Mouse (Mus musculus) brain, embryonic 14.5 days (tissue): ENCODE measurements at regions not wholly inside any gene's neighbourhood (a gene's known extent, or its start where the extent isn't known, plus 50 kb on each side); places are given as distances from the start of the nearest gene placed in this dataset.

Experiments used
- CTCF ChIP-seq: fragments of 200-500 bp; IDR thresholded peaks from 2 replicates; pipeline ENCODE4 v1.5.1; 2012; ENCODE audit warnings: inconsistent platforms, mild to moderate bottlenecking, moderate library complexity, borderline replicate concordance; ENCODE audit not compliant: insufficient read depth, insufficient read length; ENCODE audit errors: extremely low read depth
- POLR2A ChIP-seq: fragments of 200-500 bp; IDR thresholded peaks from 2 replicates; pipeline ENCODE4 v1.6.1; 2012; ENCODE audit warnings: mild to moderate bottlenecking, inconsistent platforms, borderline replicate concordance; ENCODE audit not compliant: poor library complexity, insufficient read depth, insufficient read length, severe bottlenecking; ENCODE audit errors: extremely low read depth

DNA sequence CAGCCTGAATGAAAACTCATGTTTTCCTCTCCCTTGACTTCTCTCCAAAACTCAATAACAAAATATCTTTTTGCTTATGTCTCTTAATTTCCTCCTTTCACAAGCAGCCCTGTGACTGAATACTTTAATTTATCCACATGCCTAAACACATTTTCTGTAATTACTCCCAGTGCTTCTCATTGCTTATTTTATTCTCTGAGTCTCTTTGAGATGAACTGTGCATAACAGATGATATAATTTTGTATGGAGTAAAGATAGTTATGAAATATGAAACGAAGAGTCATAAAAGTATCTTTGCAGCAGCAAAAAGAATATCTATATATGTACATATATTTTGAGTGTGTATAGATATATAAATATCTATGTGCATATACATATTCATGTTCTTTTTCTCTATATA lies 187.5 kb upstream of the Tac1 start:
- TF ChIP-seq POLR2A (no peak), CTCF (no peak)
